Mouse (Mus musculus) megakaryocyte, adult 5-6 weeks (primary cell): Measurements from ENCODE around the gene A730061H03Rik. TPM values are rescaled to one million over a fixed set of nuclear protein-coding genes. Genes with fewer than 3 reads are reported as not detected.

ENCODE experiments used
- total RNA-seq, 2 experiments: library from RNA; stranded (forward) in 1 of 2; stranded (reverse) in 1 of 2; fragments of 153-499, 151-499 nt in 1 of 2; fragments of 221-1000, 200-1000 nt in 1 of 2; gene quantifications; 2 replicates each; pipeline versions ENCODE4 v1.2.3 to v1.2.4; 2015 to 2017

Gene A730061H03Rik
- total RNA-seq, 2 experiments from 2014 or later = 2.1 to 2.6 TPM

Other genes with a start within 250 kb of the A730061H03Rik start
- gene Dhrs4, start 81.6 kb downstream of the A730061H03Rik start, total RNA-seq (2015) = 31.2 and 34.4 TPM in 2 replicates
- gene Dhrs4, start 81.6 kb downstream of the A730061H03Rik start, total RNA-seq (2017) = 43.1 and 47.6 TPM in 2 replicates
- gene Carmil3, start 69.8 kb downstream of the A730061H03Rik start, total RNA-seq (2015) = 0.16 and 1.5 TPM in 2 replicates
- 0.15 TPM in 1 of 2 replicates, not detected in the other for gene Carmil3, start 69.8 kb downstream of the A730061H03Rik start, total RNA-seq (2017)
- not detected in 2 replicates for gene Cpne6, start 50.0 kb downstream of the A730061H03Rik start, total RNA-seq (2015)
- gene Cpne6, start 50.0 kb downstream of the A730061H03Rik start, total RNA-seq (2017) = not detected in 2 replicates
- not detected in 2 replicates for gene Nrl, start 35.4 kb downstream of the A730061H03Rik start, total RNA-seq (2015)
- not detected in 2 replicates for gene Nrl, start 35.4 kb downstream of the A730061H03Rik start, total RNA-seq (2017)
- 11.7 and 16.0 TPM in 2 replicates for gene Pck2, start 20.1 kb downstream of the A730061H03Rik start, total RNA-seq (2015)
- 26.3 and 30.3 TPM in 2 replicates for gene Pck2, start 20.1 kb downstream of the A730061H03Rik start, total RNA-seq (2017)
- gene Dcaf11, start 400 bp downstream of the A730061H03Rik start, total RNA-seq (2015) = 41.6 and 47.3 TPM in 2 replicates
- 43.5 and 107 TPM in 2 replicates for gene Dcaf11, start 400 bp downstream of the A730061H03Rik start, total RNA-seq (2017)
- 0.33 TPM in 1 of 2 replicates, not detected in the other for gene Fitm1, start 15.2 kb upstream of the A730061H03Rik start, total RNA-seq (2015)
- gene Fitm1, start 15.2 kb upstream of the A730061H03Rik start, total RNA-seq (2017) = not detected in 2 replicates
- 707 and 794 TPM in 2 replicates for gene Psme1, start 17.7 kb upstream of the A730061H03Rik start, total RNA-seq (2015)
- gene Psme1, start 17.7 kb upstream of the A730061H03Rik start, total RNA-seq (2017) = 278 and 305 TPM in 2 replicates
- gene Emc9, start 24.9 kb upstream of the A730061H03Rik start, total RNA-seq (2015) = 11.2 and 15.9 TPM in 2 replicates
- gene Emc9, start 24.9 kb upstream of the A730061H03Rik start, total RNA-seq (2017) = 8.2 and 10.5 TPM in 2 replicates
- 420 and 439 TPM in 2 replicates for gene Psme2, start 30.7 kb upstream of the A730061H03Rik start, total RNA-seq (2015)
- 286 and 332 TPM in 2 replicates for gene Psme2, start 30.7 kb upstream of the A730061H03Rik start, total RNA-seq (2017)
- gene Rnf31, start 31.3 kb upstream of the A730061H03Rik start, total RNA-seq (2015) = 27.2 and 42.8 TPM in 2 replicates
- 20.2 and 25.7 TPM in 2 replicates for gene Rnf31, start 31.3 kb upstream of the A730061H03Rik start, total RNA-seq (2017)
- gene Irf9, start 43.2 kb upstream of the A730061H03Rik start, total RNA-seq (2015) = 69.7 and 70.9 TPM in 2 replicates
- 92.0 and 98.7 TPM in 2 replicates for gene Irf9, start 43.2 kb upstream of the A730061H03Rik start, total RNA-seq (2017)
- gene Rec8, start 57.6 kb upstream of the A730061H03Rik start, total RNA-seq (2015) = 0.42 and 2.2 TPM in 2 replicates
- gene Rec8, start 57.6 kb upstream of the A730061H03Rik start, total RNA-seq (2017) = 0.15 and 2.2 TPM in 2 replicates
- gene Ipo4, start 75.6 kb upstream of the A730061H03Rik start, total RNA-seq (2015) = 8.8 and 11.4 TPM in 2 replicates
- gene Ipo4, start 75.6 kb upstream of the A730061H03Rik start, total RNA-seq (2017) = 2.1 and 5.1 TPM in 2 replicates
- 1.3 and 4.3 TPM in 2 replicates for gene Gm49378, start 77.5 kb upstream of the A730061H03Rik start, total RNA-seq (2015)
- gene Gm49378, start 77.5 kb upstream of the A730061H03Rik start, total RNA-seq (2017) = 0.84 and 1.7 TPM in 2 replicates
- gene Tm9sf1, start 83.4 kb upstream of the A730061H03Rik start, total RNA-seq (2015) = 35.3 and 41.1 TPM in 2 replicates
- gene Tm9sf1, start 83.4 kb upstream of the A730061H03Rik start, total RNA-seq (2017) = 50.8 and 53.5 TPM in 2 replicates
- 1.0 and 1.4 TPM in 2 replicates for gene Tssk4, start 89.8 kb upstream of the A730061H03Rik start, total RNA-seq (2015)
- gene Tssk4, start 89.8 kb upstream of the A730061H03Rik start, total RNA-seq (2017) = 0.26 and 0.89 TPM in 2 replicates
- gene Mdp1, start 100.1 kb upstream of the A730061H03Rik start, total RNA-seq (2015) = 30.5 and 34.4 TPM in 2 replicates
- gene Mdp1, start 100.1 kb upstream of the A730061H03Rik start, total RNA-seq (2017) = 27.0 and 28.3 TPM in 2 replicates
- gene Gmpr2, start 111.5 kb upstream of the A730061H03Rik start, total RNA-seq (2015) = 24.0 and 24.8 TPM in 2 replicates
- 26.2 and 29.7 TPM in 2 replicates for gene Gmpr2, start 111.5 kb upstream of the A730061H03Rik start, total RNA-seq (2017)
- gene Nedd8, start 111.7 kb upstream of the A730061H03Rik start, total RNA-seq (2015) = 421 and 452 TPM in 2 replicates
- 297 and 326 TPM in 2 replicates for gene Nedd8, start 111.7 kb upstream of the A730061H03Rik start, total RNA-seq (2017)
- 24.2 and 27.2 TPM in 2 replicates for gene Tinf2, start 121.4 kb upstream of the A730061H03Rik start, total RNA-seq (2015)
- 25.1 and 39.8 TPM in 2 replicates for gene Tinf2, start 121.4 kb upstream of the A730061H03Rik start, total RNA-seq (2017)
- gene Tgm1, start 153.5 kb upstream of the A730061H03Rik start, total RNA-seq (2015) = 1.6 and 1.7 TPM in 2 replicates
- 1.0 and 2.1 TPM in 2 replicates for gene Tgm1, start 153.5 kb upstream of the A730061H03Rik start, total RNA-seq (2017)
- gene Rabggta, start 161.9 kb upstream of the A730061H03Rik start, total RNA-seq (2015) = 10.0 and 12.5 TPM in 2 replicates
- 8.5 and 13.7 TPM in 2 replicates for gene Rabggta, start 161.9 kb upstream of the A730061H03Rik start, total RNA-seq (2017)
- 112 and 121 TPM in 2 replicates for gene Dhrs1, start 185.3 kb upstream of the A730061H03Rik start, total RNA-seq (2015)
- 44.1 and 55.0 TPM in 2 replicates for gene Dhrs1, start 185.3 kb upstream of the A730061H03Rik start, total RNA-seq (2017)
- gene Nop9, start 185.3 kb upstream of the A730061H03Rik start, total RNA-seq (2015) = 10.4 and 12.2 TPM in 2 replicates
- gene Nop9, start 185.3 kb upstream of the A730061H03Rik start, total RNA-seq (2017) = 11.7 and 13.9 TPM in 2 replicates
- gene Cideb, start 198.1 kb upstream of the A730061H03Rik start, total RNA-seq (2015) = 0.27 and 1.5 TPM in 2 replicates
- gene Cideb, start 198.1 kb upstream of the A730061H03Rik start, total RNA-seq (2017) = 0.22 TPM in 1 of 2 replicates, not detected in the other
- 0.16 and 0.21 TPM in 2 replicates for gene Ltb4r2, start 201.0 kb upstream of the A730061H03Rik start, total RNA-seq (2015)
- gene Ltb4r2, start 201.0 kb upstream of the A730061H03Rik start, total RNA-seq (2017) = 0.33 and 0.53 TPM in 2 replicates
- gene Ltb4r1, start 205.6 kb upstream of the A730061H03Rik start, total RNA-seq (2015) = 41.4 and 46.4 TPM in 2 replicates
- 57.4 and 68.0 TPM in 2 replicates for gene Ltb4r1, start 205.6 kb upstream of the A730061H03Rik start, total RNA-seq (2017)
- not detected in 2 replicates for gene Adcy4, start 223.7 kb upstream of the A730061H03Rik start, total RNA-seq (2015)
- 0.15 TPM in 1 of 2 replicates, not detected in the other for gene Adcy4, start 223.7 kb upstream of the A730061H03Rik start, total RNA-seq (2017)
- 79.0 and 82.5 TPM in 2 replicates for gene Ripk3, start 228.5 kb upstream of the A730061H03Rik start, total RNA-seq (2015)
- 24.2 and 30.0 TPM in 2 replicates for gene Ripk3, start 228.5 kb upstream of the A730061H03Rik start, total RNA-seq (2017)